Mouse (Mus musculus): Measurements from ENCODE around the gene Ngb. TPM values are rescaled to one million over a fixed set of nuclear protein-coding genes. Genes with fewer than 3 reads are reported as not detected.
A peak's percentile ranks its signal among the peaks of the same experiment; 100 is the strongest.

Ngb gene
- polyA plus RNA-seq, 1 experiment, result 0.37 TPM

- no peaks in the 10 kb centered on the region for H3K9me3 ChIP-seq (replicated peaks; ENCODE audit: control insufficient read depth, insufficient read depth, low read length, poor library complexity, severe bottlenecking)
- H3K9ac ChIP-seq (ENCODE audit: low read depth, poor library complexity, severe bottlenecking), result no peak overlapping the region
- H3K4me3 ChIP-seq (ENCODE audit: low read depth, low read length), result no peak overlapping the region
- H3K36me3 ChIP-seq (ENCODE audit: control insufficient read depth, insufficient read depth, low read length, poor library complexity, severe bottlenecking), result no peaks in the 10 kb centered on the region
- TF ChIP-seq CTCF (IDR thresholded peaks at IDR 0.05; ENCODE audit: low read depth, low read length), result no peak
- TF ChIP-seq EP300 (IDR thresholded peaks at IDR 0.05; ENCODE audit: insufficient read depth, low read depth, low read length), result no peak
- no peak for TF ChIP-seq POLR2A (IDR thresholded peaks at IDR 0.05; ENCODE audit: insufficient read depth, low read length)
- no peak overlapping the region for H3K27ac ChIP-seq (ENCODE audit: insufficient read depth, low read length)
- H3K27me3 ChIP-seq (ENCODE audit: control insufficient read depth, insufficient read depth, low read length, poor library complexity, severe bottlenecking), result no peaks in the 10 kb centered on the region
- no peaks in the 10 kb centered on the region for H3K4me1 ChIP-seq (ENCODE audit: control insufficient read depth, insufficient read depth, low read length)
Observed at GRCm38 (mm10) chr12:87089255-87089654, 13.1 kb downstream of the Ngb start.

- H3K36me3 ChIP-seq (ENCODE audit: control insufficient read depth, insufficient read depth, low read length, poor library complexity, severe bottlenecking), result no peaks in the 10 kb centered on the region
- TF ChIP-seq EP300 (IDR thresholded peaks at IDR 0.05; ENCODE audit: insufficient read depth, low read depth, low read length), result no peak
- TF ChIP-seq POLR2A (IDR thresholded peaks at IDR 0.05; ENCODE audit: insufficient read depth, low read length), result no peak
- peak; percentile 26 for TF ChIP-seq CTCF (IDR thresholded peaks at IDR 0.05; ENCODE audit: low read depth, low read length)
- H3K27ac ChIP-seq (ENCODE audit: insufficient read depth, low read length), result no peak overlapping the region
- no peaks in the 10 kb centered on the region for H3K27me3 ChIP-seq (ENCODE audit: control insufficient read depth, insufficient read depth, low read length, poor library complexity, severe bottlenecking)
- no peak overlapping the region for H3K4me3 ChIP-seq (ENCODE audit: low read depth, low read length)
- no peaks in the 10 kb centered on the region for H3K9me3 ChIP-seq (replicated peaks; ENCODE audit: control insufficient read depth, insufficient read depth, low read length, poor library complexity, severe bottlenecking)
- H3K9ac ChIP-seq (ENCODE audit: low read depth, poor library complexity, severe bottlenecking), result no peak overlapping the region
- no peaks in the 10 kb centered on the region for H3K4me1 ChIP-seq (ENCODE audit: control insufficient read depth, insufficient read depth, low read length)
Observed at GRCm38 (mm10) chr12:87088331-87088730, 14.0 kb downstream of the Ngb start.

GRCm38 (mm10) chr12:87087236-87087635 lies 15.1 kb downstream of the Ngb start:
- H3K9ac ChIP-seq (ENCODE audit: low read depth, poor library complexity, severe bottlenecking), result no peak overlapping the region
- no peaks in the 10 kb centered on the region for H3K36me3 ChIP-seq (ENCODE audit: control insufficient read depth, insufficient read depth, low read length, poor library complexity, severe bottlenecking)
- no peaks in the 10 kb centered on the region for H3K9me3 ChIP-seq (replicated peaks; ENCODE audit: control insufficient read depth, insufficient read depth, low read length, poor library complexity, severe bottlenecking)
- TF ChIP-seq POLR2A (IDR thresholded peaks at IDR 0.05; ENCODE audit: insufficient read depth, low read length) (no peak), CTCF (IDR thresholded peaks at IDR 0.05; ENCODE audit: low read depth, low read length) (no peak), EP300 (IDR thresholded peaks at IDR 0.05; ENCODE audit: insufficient read depth, low read depth, low read length) (no peak)
- no peak overlapping the region for H3K27ac ChIP-seq (ENCODE audit: insufficient read depth, low read length)
- H3K27me3 ChIP-seq (ENCODE audit: control insufficient read depth, insufficient read depth, low read length, poor library complexity, severe bottlenecking), result no peaks in the 10 kb centered on the region
- H3K4me1 ChIP-seq (ENCODE audit: control insufficient read depth, insufficient read depth, low read length), result no peaks in the 10 kb centered on the region
- H3K4me3 ChIP-seq (ENCODE audit: low read depth, low read length), result no peak overlapping the region

- H3K36me3 ChIP-seq (ENCODE audit: control insufficient read depth, insufficient read depth, low read length, poor library complexity, severe bottlenecking), result no peaks in the 10 kb centered on the region
- no peaks in the 10 kb centered on the region for H3K4me1 ChIP-seq (ENCODE audit: control insufficient read depth, insufficient read depth, low read length)
- H3K9ac ChIP-seq (ENCODE audit: low read depth, poor library complexity, severe bottlenecking), result no peak overlapping the region
- H3K4me3 ChIP-seq (ENCODE audit: low read depth, low read length), result no peak overlapping the region
- TF ChIP-seq POLR2A (IDR thresholded peaks at IDR 0.05; ENCODE audit: insufficient read depth, low read length) (no peak), EP300 (IDR thresholded peaks at IDR 0.05; ENCODE audit: insufficient read depth, low read depth, low read length) (no peak), CTCF (IDR thresholded peaks at IDR 0.05; ENCODE audit: low read depth, low read length) (no peak)
- no peak overlapping the region for H3K27ac ChIP-seq (ENCODE audit: insufficient read depth, low read length)
- no peaks in the 10 kb centered on the region for H3K9me3 ChIP-seq (replicated peaks; ENCODE audit: control insufficient read depth, insufficient read depth, low read length, poor library complexity, severe bottlenecking)
- no peaks in the 10 kb centered on the region for H3K27me3 ChIP-seq (ENCODE audit: control insufficient read depth, insufficient read depth, low read length, poor library complexity, severe bottlenecking)
Observed at GRCm38 (mm10) chr12:87082797-87083196, 19.5 kb downstream of the Ngb start.

GRCm38 (mm10) chr12:87076610-87077009 lies 25.7 kb downstream of the Ngb start:
- Histone ChIP-seq H3K27me3 (ENCODE audit: control insufficient read depth, insufficient read depth, low read length, poor library complexity, severe bottlenecking) (no peaks in the 10 kb centered on the region), H3K27ac (ENCODE audit: insufficient read depth, low read length) (no peak overlapping the region), H3K9me3 (replicated peaks; ENCODE audit: control insufficient read depth, insufficient read depth, low read length, poor library complexity, severe bottlenecking) (no peaks in the 10 kb centered on the region), H3K4me1 (ENCODE audit: control insufficient read depth, insufficient read depth, low read length) (no peaks in the 10 kb centered on the region), H3K4me3 (ENCODE audit: low read depth, low read length) (no peak overlapping the region), H3K36me3 (ENCODE audit: control insufficient read depth, insufficient read depth, low read length, poor library complexity, severe bottlenecking) (no peaks in the 10 kb centered on the region), H3K9ac (ENCODE audit: low read depth, poor library complexity, severe bottlenecking) (no peak overlapping the region)
- no peak for TF ChIP-seq EP300 (IDR thresholded peaks at IDR 0.05; ENCODE audit: insufficient read depth, low read depth, low read length)
- no peak for TF ChIP-seq POLR2A (IDR thresholded peaks at IDR 0.05; ENCODE audit: insufficient read depth, low read length)
- TF ChIP-seq CTCF (IDR thresholded peaks at IDR 0.05; ENCODE audit: low read depth, low read length), result no peak

- Histone ChIP-seq H3K27me3 (ENCODE audit: control insufficient read depth, insufficient read depth, low read length, poor library complexity, severe bottlenecking) (no peaks in the 10 kb centered on the region), H3K4me3 (ENCODE audit: low read depth, low read length) (no peak overlapping the region), H3K9ac (ENCODE audit: low read depth, poor library complexity, severe bottlenecking) (no peak overlapping the region), H3K27ac (ENCODE audit: insufficient read depth, low read length) (no peak overlapping the region), H3K4me1 (ENCODE audit: control insufficient read depth, insufficient read depth, low read length) (no peaks in the 10 kb centered on the region), H3K36me3 (ENCODE audit: control insufficient read depth, insufficient read depth, low read length, poor library complexity, severe bottlenecking) (no peaks in the 10 kb centered on the region), H3K9me3 (replicated peaks; ENCODE audit: control insufficient read depth, insufficient read depth, low read length, poor library complexity, severe bottlenecking) (no peaks in the 10 kb centered on the region)
- TF ChIP-seq POLR2A (IDR thresholded peaks at IDR 0.05; ENCODE audit: insufficient read depth, low read length), result no peak
- no peak for TF ChIP-seq EP300 (IDR thresholded peaks at IDR 0.05; ENCODE audit: insufficient read depth, low read depth, low read length)
- no peak for TF ChIP-seq CTCF (IDR thresholded peaks at IDR 0.05; ENCODE audit: low read depth, low read length)
Observed at GRCm38 (mm10) chr12:87070520-87070919, 31.8 kb downstream of the Ngb start.
